Mouse (Mus musculus) embryonic facial prominence, embryonic 15.5 days (tissue): ENCODE data around the gene Ucn2. TPM values are rescaled to one million over a fixed set of nuclear protein-coding genes. Genes with fewer than 3 reads are reported as not detected.

ENCODE experiments used
- ATAC-seq: fragments of 200-750 bp; cut with Nextera tagmentation; 2 replicates; pipeline ENCODE4 v1.8.0; 2017; ENCODE audit warnings: low read depth, moderate TSS enrichment; ENCODE audit not compliant: insufficient number of reproducible peaks, low FRiP score, low TSS enrichment
- H3K27ac ChIP-seq: fragments of 300-500 bp; sonication (generic); replicated peaks from 2 replicates; pipeline ENCODE4 v1.5.1; 2015; ENCODE audit warnings: mild to moderate bottlenecking, inconsistent platforms
- H3K27me3 ChIP-seq: fragments of 300-500 bp; sonication (generic); 2 replicates; pipeline ENCODE4 v1.6.1; 2015; ENCODE audit warnings: inconsistent platforms
- H3K36me3 ChIP-seq: fragments of 300-500 bp; sonication (generic); 2 replicates; pipeline ENCODE4 v1.6.1; 2015; ENCODE audit warnings: mild to moderate bottlenecking, inconsistent platforms
- H3K4me1 ChIP-seq: fragments of 300-500 bp; sonication (generic); 2 replicates; pipeline ENCODE4 v1.6.1; 2015; ENCODE audit warnings: inconsistent platforms
- H3K4me2 ChIP-seq: fragments of 300-500 bp; sonication (generic); replicated peaks from 2 replicates; pipeline ENCODE4 v1.6.1; 2015; ENCODE audit warnings: mild to moderate bottlenecking, inconsistent platforms
- H3K4me3 ChIP-seq: fragments of 300-500 bp; sonication (generic); replicated peaks from 2 replicates; pipeline ENCODE4 v1.5.1; 2015; ENCODE audit warnings: mild to moderate bottlenecking, inconsistent platforms
- H3K9ac ChIP-seq: fragments of 300-500 bp; sonication (generic); 2 replicates; pipeline ENCODE4 v1.6.1; 2015; ENCODE audit warnings: inconsistent platforms
- H3K9me3 ChIP-seq: fragments of 300-500 bp; sonication (generic); replicated peaks from 2 replicates; pipeline ENCODE4 v1.6.1; 2016; ENCODE audit warnings: inconsistent platforms
- WGBS: fragments of 180-500 bp; shearing (Covaris S2); methylation state at CpG from one replicate; pipeline ENCODE4 v1.1.7; 2015; 5-methylcytosine and 5-hydroxymethylcytosine counted together
- polyA plus RNA-seq: library from polyadenylated mRNA; unstranded; fragments of >200 nt; fragmentation: Nextera tagmentation; extraction: Ambion mirVana; gene quantifications from 2 replicates; pipeline ENCODE4 v1.2.1, GENCODE M21; 2015

Ucn2 gene
- polyA plus RNA-seq, 1 experiment from 2014 or later: 0.89 TPM

- Histone ChIP-seq H3K27ac (no peak overlapping the region), H3K36me3 (peaks cover 4% of the 10 kb centered on the region; the same call in 1 of the 2 replicates), H3K4me2 (no peak overlapping the region), H3K4me1 (peaks cover 10% of the 10 kb centered on the region), H3K4me3 (no peak overlapping the region), H3K9me3 (no peaks in the 10 kb centered on the region), H3K9ac (no peak overlapping the region), H3K27me3 (no peaks in the 10 kb centered on the region)
- WGBS: 85% methylated on average over 14 of the region's 14 CpGs
- ATAC-seq: no peak
These were observed 24.5 kb downstream of the Ucn2 start for GRCm38 (mm10) chr9:109010316-109010690.

DNA sequence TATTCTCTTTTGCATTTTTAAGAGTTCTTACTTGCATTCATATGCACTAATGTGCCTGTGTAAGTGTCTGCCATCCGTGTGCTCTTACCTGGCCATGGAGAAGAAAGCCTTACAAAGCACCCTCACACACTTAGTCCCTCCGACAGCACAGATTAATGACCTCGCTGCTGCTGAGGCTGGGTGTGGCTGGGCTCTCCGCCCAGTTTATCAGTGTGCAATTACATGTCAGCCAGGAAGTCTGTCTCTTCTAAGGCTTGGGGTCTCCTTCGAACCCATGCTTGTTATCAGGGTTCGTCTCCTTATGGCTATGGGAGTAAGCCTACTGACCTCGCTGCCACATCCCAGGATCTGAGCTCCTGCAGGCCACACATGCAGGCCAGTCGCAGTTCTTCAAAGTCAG lies 29.6 kb downstream of the Ucn2 start:
- H3K9ac ChIP-seq: no peak overlapping the region

GRCm38 (mm10) chr9:109016973-109017604 lies 31.3 kb downstream of the Ucn2 start:
- no peaks in the 10 kb centered on the region for H3K4me1 ChIP-seq
- no peaks in the 10 kb centered on the region; the same call in 1 of the 2 replicates for H3K36me3 ChIP-seq
- H3K4me3 ChIP-seq: no peak overlapping the region
- WGBS: 73% methylated on average over 11 of the region's 11 CpGs
- H3K9me3 ChIP-seq: no peaks in the 10 kb centered on the region
- no peak overlapping the region for H3K9ac ChIP-seq
- H3K4me2 ChIP-seq: no peak overlapping the region
- H3K27me3 ChIP-seq: no peaks in the 10 kb centered on the region
- no peak for ATAC-seq
- no peak overlapping the region for H3K27ac ChIP-seq

More for the DNA sequence above, 29.6 kb downstream of the Ucn2 start:
- peaks cover 2% of the 10 kb centered on the region; the same call in 1 of the 2 replicates for H3K36me3 ChIP-seq
- no peaks in the 10 kb centered on the region for H3K27me3 ChIP-seq
- no peak for ATAC-seq
- no peak overlapping the region for H3K4me2 ChIP-seq
- 65% methylated on average over 8 of the region's 8 CpGs for WGBS
- no peak overlapping the region for H3K4me3 ChIP-seq
- no peak overlapping the region for H3K27ac ChIP-seq
- no peaks in the 10 kb centered on the region for H3K9me3 ChIP-seq
- H3K4me1 ChIP-seq: no peaks in the 10 kb centered on the region

- H3K4me3 ChIP-seq: no peak overlapping the region
- H3K9me3 ChIP-seq: no peaks in the 10 kb centered on the region
- no peak for ATAC-seq
- 76% methylated on average over 4 of the region's 4 CpGs for WGBS
- H3K4me1 ChIP-seq: no peaks in the 10 kb centered on the region
- H3K27me3 ChIP-seq: no peaks in the 10 kb centered on the region
- H3K27ac ChIP-seq: no peak overlapping the region
- H3K4me2 ChIP-seq: no peak overlapping the region
- H3K36me3 ChIP-seq: no peaks in the 10 kb centered on the region
- no peak overlapping the region for H3K9ac ChIP-seq
These were observed 35.6 kb downstream of the Ucn2 start for GRCm38 (mm10) chr9:109021428-109021827.

DNA sequence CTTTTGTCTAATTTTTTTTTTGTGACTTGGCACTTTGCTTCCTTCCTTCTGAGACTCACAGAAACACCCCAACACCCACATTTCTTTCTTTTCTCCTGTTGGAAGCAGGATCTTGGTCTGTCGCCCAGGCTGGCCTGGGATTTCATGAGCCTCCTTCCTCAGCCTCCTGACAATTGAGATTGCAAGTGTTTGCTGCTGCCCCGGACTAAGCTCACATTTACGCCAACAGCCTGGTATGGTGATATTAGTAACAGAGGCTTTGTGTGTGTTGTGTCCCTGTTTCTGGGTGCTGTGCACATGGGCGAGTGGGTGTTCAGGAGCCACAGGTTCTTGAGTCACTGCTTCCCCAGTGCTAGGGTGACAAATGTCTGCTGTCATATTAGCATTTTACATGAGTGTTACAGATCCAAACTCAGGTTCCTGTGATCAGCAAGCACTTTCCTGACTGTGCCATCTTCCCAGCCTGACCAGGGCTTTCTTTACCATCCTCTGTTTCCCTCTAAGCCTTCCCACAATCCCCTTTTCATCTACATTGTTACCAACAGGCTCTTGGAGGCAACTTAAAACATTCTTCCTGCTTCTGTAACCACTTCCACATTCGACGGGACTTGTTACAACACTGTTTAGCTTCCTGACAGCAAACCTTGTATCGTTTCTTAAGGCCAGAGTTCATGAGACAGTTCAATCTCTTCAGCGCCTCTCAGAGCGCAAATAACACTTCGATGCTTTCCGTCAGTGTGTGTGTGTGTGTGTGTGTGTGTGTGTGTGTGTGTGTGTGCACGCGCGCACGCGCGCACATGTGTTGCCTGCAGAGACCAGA lies 37.3 kb downstream of the Ucn2 start:
- H3K27me3 ChIP-seq: no peaks in the 10 kb centered on the region
- H3K36me3 ChIP-seq: 0 out of 2 replicates have a peak, but pooled peaks cover 5% of the 10 kb centered on the region
- no peak overlapping the region for H3K27ac ChIP-seq
- H3K4me1 ChIP-seq: no peaks in the 10 kb centered on the region
- H3K9ac ChIP-seq: no peak overlapping the region
- WGBS: 83% methylated on average over 17 of the region's 17 CpGs
- H3K4me3 ChIP-seq: no peak overlapping the region
- no peak for ATAC-seq
- H3K9me3 ChIP-seq: no peaks in the 10 kb centered on the region
- H3K4me2 ChIP-seq: no peak overlapping the region

- 78% methylated on average over 8 of the region's 8 CpGs for WGBS
These were observed 41.7 kb downstream of the Ucn2 start for GRCm38 (mm10) chr9:109027521-109027920.

DNA sequence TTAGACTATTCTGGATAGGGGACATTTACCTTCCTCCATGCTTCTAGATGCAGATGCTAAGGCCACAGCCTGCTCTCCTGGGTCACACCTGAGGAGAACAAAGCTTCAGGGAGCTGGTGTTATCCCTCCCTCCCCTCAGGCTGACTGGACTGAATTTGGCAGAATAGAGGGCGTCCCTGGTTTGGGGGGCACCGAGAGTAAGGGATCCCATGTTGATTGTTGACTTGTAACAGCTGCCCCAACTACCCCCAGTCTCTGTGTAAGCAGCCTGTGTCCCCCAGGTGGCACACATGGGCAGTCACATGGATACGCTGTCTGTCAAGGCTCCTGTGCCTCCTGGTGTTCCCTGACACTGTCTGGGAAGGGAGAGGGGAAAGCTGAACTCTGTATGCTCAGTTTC lies 42.6 kb downstream of the Ucn2 start:
- Histone ChIP-seq H3K4me2 (no peak overlapping the region), H3K27ac (no peak overlapping the region), H3K9ac (no peak overlapping the region), H3K27me3 (no peaks in the 10 kb centered on the region), H3K9me3 (no peaks in the 10 kb centered on the region), H3K36me3 (peaks cover 18% of the 10 kb centered on the region; the same call in 1 of the 2 replicates), H3K4me1 (no peaks in the 10 kb centered on the region), H3K4me3 (no peak overlapping the region)
- 84% methylated on average over 3 of the region's 3 CpGs for WGBS
- no peak for ATAC-seq

More at GRCm38 (mm10) chr9:109027521-109027920, 41.7 kb downstream of the Ucn2 start:
- Histone ChIP-seq H3K36me3 (peaks cover 18% of the 10 kb centered on the region; the same call in 1 of the 2 replicates), H3K9ac (no peak overlapping the region), H3K27ac (no peak overlapping the region), H3K27me3 (no peaks in the 10 kb centered on the region), H3K4me2 (no peak overlapping the region), H3K4me3 (no peak overlapping the region), H3K9me3 (no peaks in the 10 kb centered on the region), H3K4me1 (no peaks in the 10 kb centered on the region)
- ATAC-seq: no peak

- 73% methylated on average over 5 of the region's 5 CpGs for WGBS
- Histone ChIP-seq H3K36me3 (peaks cover 18% of the 10 kb centered on the region; the same call in 1 of the 2 replicates), H3K4me2 (no peak overlapping the region), H3K9me3 (no peaks in the 10 kb centered on the region), H3K27ac (no peak overlapping the region), H3K4me1 (no peaks in the 10 kb centered on the region), H3K9ac (no peak overlapping the region), H3K4me3 (no peak overlapping the region), H3K27me3 (no peaks in the 10 kb centered on the region)
- ATAC-seq: no peak
These were observed 43.1 kb downstream of the Ucn2 start for GRCm38 (mm10) chr9:109028919-109029318.

- Histone ChIP-seq H3K27ac (no peak overlapping the region), H3K9me3 (no peaks in the 10 kb centered on the region), H3K4me2 (no peak overlapping the region), H3K27me3 (no peaks in the 10 kb centered on the region), H3K9ac (no peak overlapping the region), H3K36me3 (peaks cover 18% of the 10 kb centered on the region; the same call in 1 of the 2 replicates), H3K4me1 (no peaks in the 10 kb centered on the region), H3K4me3 (no peak overlapping the region)
- 79% methylated on average over 3 of the region's 3 CpGs for WGBS
- ATAC-seq: no peak
These were observed 44.5 kb downstream of the Ucn2 start for GRCm38 (mm10) chr9:109030312-109030711.

DNA sequence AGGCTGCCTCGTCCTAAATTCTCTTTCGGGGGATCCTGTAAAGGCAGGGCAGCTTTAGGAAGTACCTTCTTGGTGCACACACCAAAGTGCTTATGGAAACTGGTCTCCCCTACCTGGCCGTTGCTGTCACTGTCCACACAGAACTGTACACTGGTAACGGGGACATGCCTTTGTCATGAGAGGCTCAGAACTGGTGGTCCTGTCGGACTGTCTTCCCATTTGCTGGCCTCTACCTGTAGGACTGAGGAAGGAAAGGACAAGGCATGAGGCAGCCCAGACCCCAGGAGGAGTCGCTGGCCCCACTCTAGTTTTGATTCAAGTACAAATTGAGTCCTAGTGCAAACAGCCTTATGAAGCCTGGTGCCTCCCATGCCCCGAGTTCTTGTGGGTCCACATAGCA lies 45.2 kb downstream of the Ucn2 start:
- 88% methylated on average over 7 of the region's 7 CpGs for WGBS
- H3K4me3 ChIP-seq: no peak overlapping the region
- H3K4me1 ChIP-seq: no peaks in the 10 kb centered on the region
- no peaks in the 10 kb centered on the region for H3K9me3 ChIP-seq
- H3K4me2 ChIP-seq: no peak overlapping the region
- no peak for ATAC-seq
- no peaks in the 10 kb centered on the region for H3K27me3 ChIP-seq
- no peak overlapping the region for H3K9ac ChIP-seq
- no peak overlapping the region for H3K27ac ChIP-seq
- H3K36me3 ChIP-seq: peaks cover 18% of the 10 kb centered on the region; the same call in 1 of the 2 replicates

DNA sequence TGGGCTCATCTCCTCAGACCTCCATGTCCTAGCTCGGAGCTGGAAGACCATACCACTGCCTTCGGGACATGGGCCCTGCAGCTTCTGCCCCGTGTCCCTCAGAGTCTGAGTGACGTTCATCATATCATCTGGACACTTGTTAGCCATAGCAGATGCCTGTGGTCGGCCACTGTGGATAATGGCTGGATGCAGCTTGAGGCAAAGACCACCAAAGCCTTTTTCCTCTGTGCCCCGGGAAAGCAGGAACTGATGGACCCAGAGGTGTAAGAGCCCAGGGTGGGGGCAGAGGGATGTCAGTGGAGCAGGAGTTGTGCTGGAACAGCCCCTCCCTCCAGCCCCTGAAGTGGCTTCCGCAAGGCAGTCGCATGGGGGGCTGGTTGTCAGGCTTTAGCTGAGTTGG lies 45.9 kb downstream of the Ucn2 start:
- no peaks in the 10 kb centered on the region for H3K9me3 ChIP-seq
- 80% methylated on average over 8 of the region's 8 CpGs for WGBS
- no peak for ATAC-seq
- H3K27me3 ChIP-seq: no peaks in the 10 kb centered on the region
- H3K4me3 ChIP-seq: no peak overlapping the region
- no peak overlapping the region for H3K9ac ChIP-seq
- no peak overlapping the region for H3K4me2 ChIP-seq
- no peak overlapping the region for H3K27ac ChIP-seq
- peaks cover 18% of the 10 kb centered on the region; the same call in 1 of the 2 replicates for H3K36me3 ChIP-seq
- H3K4me1 ChIP-seq: no peaks in the 10 kb centered on the region
